ENCODE assay signal across 8 mouse cellular contexts in genomic region chr19:46037243-46037924, GRCm38 (mm10). TPM values are rescaled to one million over a fixed set of nuclear protein-coding genes. Genes with fewer than 3 reads are reported as not detected.
A peak's percentile ranks its signal among the peaks of the same experiment; 100 is the strongest.
DNase-seq lines count a peak whose midpoint lies in the region; ATAC-seq and TF ChIP-seq lines count a peak whose summit lies in the region.

No protein-coding gene starts in this region.

- peak overlapping the region; percentile 66; the same call in 1 of the 2 replicates for H3K4me3 ChIP-seq in layer of hippocampus, adult 2 months
- peak overlapping the region; percentile 75 for H3K4me3 ChIP-seq in midbrain, embryonic 16.5 days (ENCODE audit: low read depth, low read length)

- peaks cover 32% of the 10 kb centered on the region for H3K36me3 ChIP-seq in midbrain, embryonic 16.5 days (ENCODE audit: control insufficient read depth, insufficient read depth, low read length)

- no peak for TF ChIP-seq CTCF in layer of hippocampus, adult 2 months (conservative IDR thresholded peaks at IDR 0.05)
- no peak for TF ChIP-seq CTCF in brain, embryonic 14.5 days (IDR thresholded peaks at IDR 0.05; ENCODE audit: borderline replicate concordance, extremely low read depth, insufficient read depth, insufficient read length)

- H3K27ac ChIP-seq in layer of hippocampus, adult 2 months = peak overlapping the region; percentile 96
- peak overlapping the region; percentile 72 for H3K27ac ChIP-seq in midbrain, embryonic 16.5 days (ENCODE audit: low read length)

- H3K9ac ChIP-seq in midbrain, embryonic 16.5 days (ENCODE audit: low read depth, low read length) = peak overlapping the region; percentile 76

- peak overlapping the region; percentile 99 for H3K4me2 ChIP-seq in midbrain, embryonic 16.5 days (ENCODE audit: low read length)

- WGBS in midbrain, embryonic 16.5 days = 1% methylated on average over 6 of the region's 6 CpGs

- H3K27me3 ChIP-seq in midbrain, embryonic 16.5 days (ENCODE audit: control insufficient read depth, insufficient read depth, low read depth, low read length) = no peaks in the 10 kb centered on the region

- H3K9me3 ChIP-seq in midbrain, embryonic 16.5 days (replicated peaks; ENCODE audit: control insufficient read depth, low read length, poor library complexity, severe bottlenecking) = no peaks in the 10 kb centered on the region

- TF ChIP-seq POLR2A in brain, embryonic 14.5 days (IDR thresholded peaks at IDR 0.05; ENCODE audit: borderline replicate concordance, extremely low read depth, insufficient read depth, insufficient read length, poor library complexity, severe bottlenecking) = no peak

- peak; percentile 51 for ATAC-seq in inflammation-experienced regulatory T-cells, adult 6 months
- no peak for ATAC-seq in midbrain, embryonic 16.5 days

- DNase-seq in layer of hippocampus, adult 2 months (ENCODE audit: low spot score in 2 of 2) = no peak
- no peak for DNase-seq in layer of hippocampus, postnatal 14 days (ENCODE audit: low spot score in 2 of 2)
- DNase-seq in brain, embryonic 14.5 days (ENCODE audit: low read depth) = peak; percentile 65
- no peak for DNase-seq in gastrocnemius, adult 8-10 months (ENCODE audit: low spot score in 2 of 2)
- DNase-seq in embryo, embryonic 10 days (ENCODE audit: low spot score) = no peak
- DNase-seq in cerebellum, adult 8-10 months = no peak

- peaks cover 55% of the 10 kb centered on the region for H3K4me1 ChIP-seq in midbrain, embryonic 16.5 days (ENCODE audit: control insufficient read depth, insufficient read depth, low read length)

RNA-seq across cellular contexts. Expression of gene Pprc1, which starts 7.3 kb away (rescaled TPM):
- total RNA-seq in layer of hippocampus, adult 2 months (2021) = 10 to 100 TPM; 25.4 to 33.7 TPM
- total RNA-seq in layer of hippocampus, postnatal 14 days (2021) = 10 to 100 TPM; 23.4 to 29.0 TPM
- polyA plus RNA-seq in brain, embryonic 14.5 days (2012; rRNA removed) = 24.0 and 30.1 TPM in 2 replicates
- 10 to 100 TPM; 10.4 to 20.5 (median 20.3) TPM for polyA plus RNA-seq in inflammation-experienced regulatory T-cells, adult 6 months (2017; shearing (Covaris generic))
- polyA plus RNA-seq in midbrain, embryonic 16.5 days (2015; fragmentation: Nextera tagmentation; extraction: Ambion mirVana) = 19.9 and 20.0 TPM in 2 replicates
- total RNA-seq in gastrocnemius, adult 8-10 months (2022) = 10 to 100 TPM; 13.0 to 22.8 (median 14.7) TPM

RNA-seq across cellular contexts. Expression of gene Ldb1, which starts 7.6 kb away (rescaled TPM):
- total RNA-seq in layer of hippocampus, adult 2 months (2021) = 100 to 1,000 TPM; 113 to 119 TPM
- 100 to 1,000 TPM in 1 of 2 experiments, 10 to 100 TPM in 1; 95.3 to 103 TPM for total RNA-seq in layer of hippocampus, postnatal 14 days (2021)
- polyA plus RNA-seq in brain, embryonic 14.5 days (2012; rRNA removed) = 404 and 531 TPM in 2 replicates
- 10 to 100 TPM; 28.4 to 51.7 (median 49.6) TPM for polyA plus RNA-seq in inflammation-experienced regulatory T-cells, adult 6 months (2017; shearing (Covaris generic))
- polyA plus RNA-seq in midbrain, embryonic 16.5 days (2015; fragmentation: Nextera tagmentation; extraction: Ambion mirVana) = 88.1 and 107 TPM in 2 replicates
- 10 to 100 TPM; 13.3 to 19.7 (median 17.0) TPM for total RNA-seq in gastrocnemius, adult 8-10 months (2022)

RNA-seq across cellular contexts. Expression of gene Hps6, which starts 34.1 kb away (rescaled TPM):
- 1 to 10 TPM; 6.3 to 8.2 TPM for total RNA-seq in layer of hippocampus, adult 2 months (2021)
- 1 to 10 TPM; 4.9 to 5.9 TPM for total RNA-seq in layer of hippocampus, postnatal 14 days (2021)
- polyA plus RNA-seq in brain, embryonic 14.5 days (2012; rRNA removed) = 1.6 and 2.1 TPM in 2 replicates
- 1 to 10 TPM; 1.3 to 3.1 (median 2.6) TPM for polyA plus RNA-seq in inflammation-experienced regulatory T-cells, adult 6 months (2017; shearing (Covaris generic))
- 4.0 and 5.7 TPM in 2 replicates for polyA plus RNA-seq in midbrain, embryonic 16.5 days (2015; fragmentation: Nextera tagmentation; extraction: Ambion mirVana)
- total RNA-seq in gastrocnemius, adult 8-10 months (2022) = 1 to 10 TPM; 3.4 to 5.1 (median 4.1) TPM

RNA-seq across cellular contexts. Expression of gene Nolc1, which starts 38.3 kb away (rescaled TPM):
- 10 to 100 TPM; 48.7 to 51.8 TPM for total RNA-seq in layer of hippocampus, adult 2 months (2021)
- 10 to 100 TPM; 39.9 to 40.7 TPM for total RNA-seq in layer of hippocampus, postnatal 14 days (2021)
- 41.4 and 54.5 TPM in 2 replicates for polyA plus RNA-seq in brain, embryonic 14.5 days (2012; rRNA removed)
- polyA plus RNA-seq in inflammation-experienced regulatory T-cells, adult 6 months (2017; shearing (Covaris generic)) = 10 to 100 TPM; 53.4 to 77.2 (median 65.0) TPM
- 64.4 and 65.7 TPM in 2 replicates for polyA plus RNA-seq in midbrain, embryonic 16.5 days (2015; fragmentation: Nextera tagmentation; extraction: Ambion mirVana)
- 10 to 100 TPM; 17.4 to 21.4 (median 20.1) TPM for total RNA-seq in gastrocnemius, adult 8-10 months (2022)

RNA-seq across cellular contexts. Expression of gene Armh3, which starts 39.1 kb away (rescaled TPM):
- total RNA-seq in layer of hippocampus, adult 2 months (2021) = 10 to 100 TPM; 19.0 to 20.6 TPM
- 10 to 100 TPM; 21.0 to 21.3 TPM for total RNA-seq in layer of hippocampus, postnatal 14 days (2021)
- polyA plus RNA-seq in brain, embryonic 14.5 days (2012; rRNA removed) = 19.6 and 22.0 TPM in 2 replicates
- 10 to 100 TPM in 1 of 3 experiments, 1 to 10 TPM in 2; 8.0 to 10.9 (median 9.5) TPM for polyA plus RNA-seq in inflammation-experienced regulatory T-cells, adult 6 months (2017; shearing (Covaris generic))
- 23.4 and 25.6 TPM in 2 replicates for polyA plus RNA-seq in midbrain, embryonic 16.5 days (2015; fragmentation: Nextera tagmentation; extraction: Ambion mirVana)
- total RNA-seq in gastrocnemius, adult 8-10 months (2022) = 10 to 100 TPM; 11.2 to 12.5 (median 12.1) TPM

Comparison
In these comparisons a context has a peak if more than half of its experiments do, and no peak if none do; other contexts are left out.
1. RNA of gene Ldb1, which starts 7.6 kb away (total RNA-seq): 113 to 119 TPM in layer of hippocampus, adult 2 months and 95.3 to 103 TPM in layer of hippocampus, postnatal 14 days; 13.3 to 19.7 TPM in gastrocnemius, adult 8-10 months; every median in the first group is over 4 times any median in the second.